Comparison of ENCODE assay signal across 9 mouse cellular contexts in the genomic region with DNA sequence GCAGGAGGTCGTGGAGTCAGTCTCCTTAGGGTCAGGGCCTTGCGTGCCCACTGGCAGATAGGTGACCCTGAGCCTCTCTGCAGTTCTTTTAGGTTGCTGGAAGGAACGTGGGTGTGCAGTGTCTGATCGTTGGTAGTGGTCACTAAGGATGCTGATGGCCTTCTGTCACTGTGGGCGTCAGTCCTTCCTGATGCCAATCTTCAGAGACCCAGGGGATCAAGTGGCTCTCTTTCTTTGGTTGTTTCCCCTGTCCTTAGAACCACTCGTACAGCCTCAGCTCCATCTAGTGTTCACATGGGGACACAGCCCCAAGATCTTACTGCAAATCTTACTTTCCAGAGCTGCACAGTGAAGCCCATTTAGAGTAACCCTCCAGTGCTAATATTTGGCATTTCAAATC. TPM values are rescaled to one million over a fixed set of nuclear protein-coding genes. Genes with fewer than 3 reads are reported as not detected.
DNase-seq lines count a peak whose midpoint lies in the region; ATAC-seq and TF ChIP-seq lines count a peak whose summit lies in the region.
"Had no signal": no experiment of that assay in that cellular context is flagged by ENCODE, and none has a peak within 500 bp of the region (broad histone marks: within the 10 kb centered on the region; RNA-seq: fewer than 3 reads in every experiment).

No protein-coding gene starts in this region.

- no peak overlapping the region for H3K27ac ChIP-seq in kidney, embryonic 15.5 days
- H3K27ac ChIP-seq in hindbrain, embryonic 14.5 days: no peak overlapping the region
- no peak overlapping the region; the same call in 1 of the 2 replicates for H3K27ac ChIP-seq in midbrain, embryonic 10.5 days (replicated peaks)
- no peak overlapping the region for H3K27ac ChIP-seq in spleen, adult 2 months (ENCODE audit: insufficient read depth, low read length)
- H3K27ac ChIP-seq: embryonic facial prominence, embryonic 12.5 days had no signal

- no peaks in the 10 kb centered on the region for H3K27me3 ChIP-seq in kidney, embryonic 15.5 days
- H3K27me3 ChIP-seq in hindbrain, embryonic 14.5 days (ENCODE audit: control insufficient read depth, insufficient read depth, low read length): no peaks in the 10 kb centered on the region
- H3K27me3 ChIP-seq in midbrain, embryonic 10.5 days (ENCODE audit: low read depth, poor library complexity, severe bottlenecking): no peaks in the 10 kb centered on the region
- H3K27me3 ChIP-seq in spleen, adult 2 months (ENCODE audit: control insufficient read depth, insufficient read depth, low read length): no peaks in the 10 kb centered on the region

- peaks cover 6% of the 10 kb centered on the region for H3K36me3 ChIP-seq in kidney, embryonic 15.5 days
- H3K36me3 ChIP-seq in hindbrain, embryonic 14.5 days (replicated peaks; ENCODE audit: control insufficient read depth, insufficient read depth): peaks cover 8% of the 10 kb centered on the region
- H3K36me3 ChIP-seq in midbrain, embryonic 10.5 days: peaks cover 7% of the 10 kb centered on the region; the same call in 1 of the 2 replicates
- peaks cover 4% of the 10 kb centered on the region; the same call in 1 of the 2 replicates for H3K36me3 ChIP-seq in spleen, adult 2 months (ENCODE audit: control insufficient read depth, insufficient read depth, low read length)

- no peak overlapping the region for H3K4me2 ChIP-seq in kidney, embryonic 15.5 days
- no peak overlapping the region for H3K4me2 ChIP-seq in hindbrain, embryonic 14.5 days (replicated peaks)
- H3K4me2 ChIP-seq: embryonic facial prominence, embryonic 12.5 days had no signal

- WGBS in kidney, embryonic 15.5 days: 28% methylated on average over 6 of the region's 6 CpGs
- 41% methylated on average over 6 of the region's 6 CpGs for WGBS in hindbrain, embryonic 14.5 days
- WGBS in midbrain, embryonic 10.5 days: 39% methylated on average over 6 of the region's 6 CpGs
- 33% methylated on average over 6 of the region's 6 CpGs for WGBS in spleen, adult 2 months

- H3K4me3 ChIP-seq in kidney, embryonic 15.5 days (replicated peaks): no peak overlapping the region
- no peak overlapping the region for H3K4me3 ChIP-seq in hindbrain, embryonic 14.5 days (replicated peaks; ENCODE audit: low read length)
- no peak overlapping the region for H3K4me3 ChIP-seq in midbrain, embryonic 10.5 days
- no peak overlapping the region for H3K4me3 ChIP-seq in spleen, adult 2 months (ENCODE audit: extremely low read depth, insufficient read depth, insufficient read length)
- H3K4me3 ChIP-seq: embryonic facial prominence, embryonic 12.5 days had no signal

- peak; percentile 56 for DNase-seq in kidney, adult 18-20 months
- peak; percentile 87 for DNase-seq in brain, adult 2 months (ENCODE audit: low read depth, low spot score)
- DNase-seq in hindbrain, embryonic 14.5 days (ENCODE audit: low spot score): peak; percentile 76
- peak; percentile 56 to 65 for DNase-seq in left cerebral cortex, postnatal 10 days (ENCODE audit: extremely low spot score in 1 of 2, low spot score in 2 of 2)
- peak; percentile 38 for DNase-seq in midbrain, embryonic 10.5 days (ENCODE audit: low spot score)
- DNase-seq in spleen, adult 2 months (ENCODE audit: low read depth in 1 of 2, low spot score in 2 of 2): peak; percentile 50 to 60

- TF ChIP-seq CTCF in spleen, adult 2 months (IDR thresholded peaks at IDR 0.05; ENCODE audit: extremely low read depth, insufficient read depth, insufficient read length, insufficient replicate concordance): peak; percentile 50; the same call in 1 of the 2 replicates

- ATAC-seq in kidney, embryonic 15.5 days (replicated peaks; ENCODE audit: low FRiP score): no peak
- peak; percentile 36; the same call in 1 of the 2 replicates for ATAC-seq in erythroblast, adult 5-6 weeks (replicated peaks; ENCODE audit: low FRiP score, poor library complexity, severe bottlenecking)
- peak; percentile 69 for ATAC-seq in hindbrain, embryonic 14.5 days (ENCODE audit: low FRiP score)

- no peaks in the 10 kb centered on the region for H3K9me3 ChIP-seq in kidney, embryonic 15.5 days (replicated peaks)
- no peaks in the 10 kb centered on the region for H3K9me3 ChIP-seq in hindbrain, embryonic 14.5 days (ENCODE audit: control insufficient read depth, low read length)
- no peaks in the 10 kb centered on the region for H3K9me3 ChIP-seq in midbrain, embryonic 10.5 days (replicated peaks)
- H3K9me3 ChIP-seq: embryonic facial prominence, embryonic 12.5 days had no signal

- H3K9ac ChIP-seq in kidney, embryonic 15.5 days: no peak overlapping the region
- no peak overlapping the region for H3K9ac ChIP-seq in hindbrain, embryonic 14.5 days
- H3K9ac ChIP-seq: embryonic facial prominence, embryonic 12.5 days had no signal

- intact Hi-C loops in left cerebral cortex, postnatal 10 days (cut with DNase I): no loop called here

- peaks cover 50% of the 10 kb centered on the region for H3K4me1 ChIP-seq in kidney, embryonic 15.5 days
- H3K4me1 ChIP-seq in hindbrain, embryonic 14.5 days (replicated peaks; ENCODE audit: control insufficient read depth, insufficient read depth, low read length): no peaks in the 10 kb centered on the region; the same call in 1 of the 2 replicates
- H3K4me1 ChIP-seq in midbrain, embryonic 10.5 days: peaks cover 28% of the 10 kb centered on the region
- peaks cover 7% of the 10 kb centered on the region; the same call in 1 of the 2 replicates for H3K4me1 ChIP-seq in spleen, adult 2 months (ENCODE audit: control insufficient read depth, insufficient read depth, insufficient read length)

- no peak for TF ChIP-seq POLR2A in spleen, adult 2 months (IDR thresholded peaks at IDR 0.05; ENCODE audit: low read depth, low read length)

RNA-seq across cellular contexts. Expression of gene Blm, which starts 49.1 kb away (rescaled TPM):
- polyA plus RNA-seq in kidney, embryonic 15.5 days (2015; fragmentation: Nextera tagmentation; extraction: Ambion mirVana): 26.8 and 27.1 TPM in 2 replicates
- 53.5 and 82.0 TPM in 2 replicates for total RNA-seq in erythroblast, adult 5-6 weeks (2015; ENCODE audit: low replicate concordance)
- 52.8 and 54.9 TPM in 2 replicates for total RNA-seq in erythroblast, adult 5-6 weeks (2017; ENCODE audit: low replicate concordance)
- 9.5 and 11.3 TPM in 2 replicates for polyA plus RNA-seq in hindbrain, embryonic 14.5 days (2014; fragmentation: Nextera tagmentation; extraction: Ambion mirVana)
- total RNA-seq in left cerebral cortex, postnatal 10 days (2021): 1 to 10 TPM; 6.5 to 7.6 TPM
- polyA plus RNA-seq in midbrain, embryonic 10.5 days (2016; fragmentation: Nextera tagmentation; extraction: Ambion mirVana): 45.2 and 49.0 TPM in 2 replicates
- 1.1 and 1.6 TPM in 2 replicates for polyA plus RNA-seq in spleen, adult 2 months (2012; rRNA removed)
